In genomic region chr2:119816611-119817010, GRCm38 (mm10) we compare ENCODE assay signal across 13 mouse cellular contexts. TPM values are rescaled to one million over a fixed set of nuclear protein-coding genes. Genes with fewer than 3 reads are reported as not detected.
"Had no signal": no experiment of that assay in that cellular context is flagged by ENCODE, and none has a peak within 500 bp of the region (broad histone marks: within the 10 kb centered on the region; RNA-seq: fewer than 3 reads in every experiment).

No protein-coding gene starts in this region.

- H3K36me3 ChIP-seq: liver, embryonic 15.5 days; midbrain, embryonic 15.5 days had no signal

- H3K9ac ChIP-seq: liver, embryonic 15.5 days; midbrain, embryonic 15.5 days; neural tube, embryonic 13.5 days; stomach, embryonic 15.5 days had no signal

- DNase-seq: kidney, postnatal 25 days; lung, adult 2 months; lung, postnatal 10 days; thymus, postnatal 4 days had no signal

- H3K4me1 ChIP-seq: limb, embryonic 10.5 days; liver, embryonic 15.5 days; megakaryocyte, embryonic 14.5 days; midbrain, embryonic 15.5 days; stomach, embryonic 15.5 days had no signal

- H3K27me3 ChIP-seq: midbrain, embryonic 15.5 days; neural tube, embryonic 13.5 days; stomach, embryonic 15.5 days had no signal

- H3K27ac ChIP-seq: limb, embryonic 10.5 days; liver, embryonic 15.5 days; macrophage; midbrain, embryonic 15.5 days; neural tube, embryonic 13.5 days; stomach, embryonic 15.5 days had no signal

- H3K9me3 ChIP-seq: limb, embryonic 10.5 days; liver, embryonic 15.5 days; megakaryocyte, embryonic 14.5 days; midbrain, embryonic 15.5 days; neural tube, embryonic 13.5 days; stomach, embryonic 15.5 days had no signal

- H3K4me2 ChIP-seq: liver, embryonic 11.5 days; liver, embryonic 15.5 days; midbrain, embryonic 11.5 days; midbrain, embryonic 15.5 days; neural tube, embryonic 13.5 days; stomach, embryonic 15.5 days had no signal

- H3K4me3 ChIP-seq: limb, embryonic 10.5 days; liver, embryonic 15.5 days; megakaryocyte, embryonic 14.5 days; midbrain, embryonic 15.5 days; neural tube, embryonic 13.5 days; stomach, embryonic 15.5 days had no signal

RNA-seq across cellular contexts. Expression of gene Ltk, which starts 56.4 kb away (rescaled TPM):
- polyA plus RNA-seq: limb, embryonic 10.5 days; macrophage had no signal
